Mouse (Mus musculus): Measurements from ENCODE around the gene Plxna2. TPM values are rescaled to one million over a fixed set of nuclear protein-coding genes. Genes with fewer than 3 reads are reported as not detected.

Gene Plxna2
- polyA plus RNA-seq, 1 experiment from 2014 or later = 4.0 TPM

DNA sequence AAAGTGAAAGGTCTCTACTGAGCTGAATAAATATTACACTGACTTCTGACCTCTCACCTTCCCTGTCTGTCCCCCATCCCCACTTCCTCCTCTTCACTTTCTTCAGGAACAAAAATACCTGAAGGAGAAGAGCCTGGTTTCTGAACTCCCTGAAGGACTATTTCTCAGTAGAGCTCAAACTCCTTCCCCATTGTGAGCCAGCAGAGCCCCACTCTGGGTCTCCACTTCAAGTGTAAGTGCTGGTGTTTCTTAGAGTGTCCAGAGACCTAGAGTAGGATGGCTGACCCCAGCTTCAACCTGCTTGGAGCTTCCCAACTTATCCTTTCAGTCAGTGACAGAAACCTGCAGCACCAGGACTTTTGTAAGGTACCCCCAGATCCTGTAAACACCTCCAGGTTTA is 9.3 kb downstream of the Plxna2 start:
- Histone ChIP-seq H3K9ac (ENCODE audit: low read length) (no peak overlapping the region), H3K4me3 (ENCODE audit: low read depth, low read length) (no peak overlapping the region), H3K4me2 (ENCODE audit: low read depth, severe bottlenecking) (no peak overlapping the region), H3K9me3 (ENCODE audit: control insufficient read depth, low read length) (no peaks in the 10 kb centered on the region), H3K27me3 (ENCODE audit: control insufficient read depth, insufficient read depth, low read length) (no peaks in the 10 kb centered on the region), H3K4me1 (ENCODE audit: control insufficient read depth, insufficient read depth, low read length) (peaks cover 15% of the 10 kb centered on the region; the same call in 1 of the 2 replicates), H3K27ac (replicated peaks; ENCODE audit: low read depth, low read length) (no peak overlapping the region), H3K36me3 (ENCODE audit: control insufficient read depth, insufficient read depth, low read length) (no peaks in the 10 kb centered on the region)
- ATAC-seq (ENCODE audit: insufficient number of reproducible peaks, low FRiP score, low TSS enrichment, low read depth) = no peak
- no peak for DNase-seq (ENCODE audit: low spot score)

DNA sequence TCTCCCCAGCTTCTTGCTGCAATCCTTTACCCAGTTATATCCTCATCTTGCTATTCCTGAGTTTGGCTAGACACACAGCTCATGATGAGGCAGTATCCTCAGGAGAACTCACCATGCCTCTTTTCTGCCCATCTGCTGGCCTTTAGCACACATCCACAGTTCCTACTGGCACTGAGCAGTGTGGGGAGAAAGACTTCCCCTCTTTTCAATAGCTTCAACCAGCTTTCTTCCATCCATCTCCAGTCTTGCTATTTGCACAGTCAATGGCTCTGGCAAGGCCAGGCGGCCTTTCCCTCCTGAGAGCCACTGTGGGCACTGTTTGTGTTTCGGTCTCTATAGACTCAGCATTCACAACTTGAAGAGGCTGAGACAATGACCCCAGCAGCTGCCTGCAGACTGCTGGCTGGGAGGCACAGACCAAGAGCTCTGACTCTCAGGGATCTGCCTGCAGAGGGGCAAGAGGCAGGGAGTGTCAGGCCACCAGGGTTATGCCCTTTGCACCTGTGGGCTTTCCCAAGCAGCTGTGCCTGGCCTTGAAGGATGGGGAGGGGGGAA is 11.2 kb downstream of the Plxna2 start:
- H3K27ac ChIP-seq (replicated peaks; ENCODE audit: low read depth, low read length) = no peak overlapping the region
- WGBS = 44% methylated on average over 2 of the region's 2 CpGs
- no peaks in the 10 kb centered on the region for H3K9me3 ChIP-seq (ENCODE audit: control insufficient read depth, low read length)
- no peak for DNase-seq (ENCODE audit: low spot score)
- H3K4me2 ChIP-seq (ENCODE audit: low read depth, severe bottlenecking) = no peak overlapping the region
- no peaks in the 10 kb centered on the region for H3K36me3 ChIP-seq (ENCODE audit: control insufficient read depth, insufficient read depth, low read length)
- no peaks in the 10 kb centered on the region for H3K27me3 ChIP-seq (ENCODE audit: control insufficient read depth, insufficient read depth, low read length)
- H3K9ac ChIP-seq (ENCODE audit: low read length) = no peak overlapping the region
- no peak overlapping the region for H3K4me3 ChIP-seq (ENCODE audit: low read depth, low read length)
- ATAC-seq (ENCODE audit: insufficient number of reproducible peaks, low FRiP score, low TSS enrichment, low read depth) = no peak
- peaks cover 15% of the 10 kb centered on the region; the same call in 1 of the 2 replicates for H3K4me1 ChIP-seq (ENCODE audit: control insufficient read depth, insufficient read depth, low read length)

DNA sequence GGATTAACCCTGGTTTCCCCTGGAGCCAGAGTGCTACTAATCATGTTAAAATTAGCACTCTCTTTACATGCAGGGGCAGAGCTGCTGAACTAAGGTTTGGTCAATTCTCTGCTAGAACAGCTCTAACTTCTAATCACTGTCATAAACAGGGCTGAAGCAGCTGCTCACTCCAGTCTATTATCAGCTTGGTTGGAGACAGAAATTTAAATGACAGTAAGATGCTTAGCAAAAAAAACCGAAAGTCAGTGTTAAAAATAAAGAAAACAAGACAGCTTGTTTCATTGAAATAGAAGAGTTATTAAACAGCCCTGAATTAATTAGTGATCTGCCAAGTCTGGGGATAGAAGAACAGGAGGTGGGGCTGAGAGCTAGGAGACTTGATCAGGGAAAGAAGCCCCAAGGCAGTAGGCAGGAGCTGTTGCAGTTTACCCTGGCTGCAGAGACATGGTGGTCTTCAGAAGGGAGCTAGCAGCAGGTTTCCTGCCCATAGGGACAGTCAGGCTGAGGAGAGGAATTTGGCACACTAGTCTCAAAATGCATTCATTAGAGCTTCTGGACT is 12.6 kb downstream of the Plxna2 start:
- Histone ChIP-seq H3K36me3 (ENCODE audit: control insufficient read depth, insufficient read depth, low read length) (no peaks in the 10 kb centered on the region), H3K9ac (ENCODE audit: low read length) (no peak overlapping the region), H3K27ac (replicated peaks; ENCODE audit: low read depth, low read length) (no peak overlapping the region), H3K4me1 (ENCODE audit: control insufficient read depth, insufficient read depth, low read length) (peaks cover 15% of the 10 kb centered on the region), H3K4me3 (ENCODE audit: low read depth, low read length) (no peak overlapping the region), H3K9me3 (ENCODE audit: control insufficient read depth, low read length) (no peaks in the 10 kb centered on the region), H3K27me3 (ENCODE audit: control insufficient read depth, insufficient read depth, low read length) (no peaks in the 10 kb centered on the region), H3K4me2 (ENCODE audit: low read depth, severe bottlenecking) (no peak overlapping the region)
- DNase-seq (ENCODE audit: low spot score) (no peak), ATAC-seq (ENCODE audit: insufficient number of reproducible peaks, low FRiP score, low TSS enrichment, low read depth) (no peak)
- 34% methylated on average over 1 of the region's 1 CpGs for WGBS

DNA sequence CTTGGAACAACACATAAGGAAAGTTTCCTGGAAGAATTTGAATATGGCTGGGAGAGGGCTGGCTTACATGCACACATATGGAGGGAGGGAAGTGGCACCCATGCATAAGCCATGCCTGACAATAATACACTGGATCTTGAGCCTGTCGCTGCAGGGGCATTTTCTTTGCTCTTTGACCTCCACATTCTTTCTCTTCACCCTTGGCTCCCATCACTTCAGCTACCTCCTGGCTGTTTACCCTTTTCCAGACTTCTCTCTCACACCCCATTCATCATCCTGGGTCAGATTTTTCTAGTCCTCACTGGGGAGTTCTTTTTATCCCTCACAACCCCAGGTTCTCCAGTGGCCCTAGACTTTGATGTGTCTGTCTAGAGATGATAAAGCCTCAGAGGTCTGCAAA is 13.6 kb downstream of the Plxna2 start:
- peaks cover 15% of the 10 kb centered on the region for H3K4me1 ChIP-seq (ENCODE audit: control insufficient read depth, insufficient read depth, low read length)
- no peaks in the 10 kb centered on the region for H3K27me3 ChIP-seq (ENCODE audit: control insufficient read depth, insufficient read depth, low read length)
- no peaks in the 10 kb centered on the region for H3K9me3 ChIP-seq (ENCODE audit: control insufficient read depth, low read length)
- no peak overlapping the region for H3K27ac ChIP-seq (replicated peaks; ENCODE audit: low read depth, low read length)
- ATAC-seq (ENCODE audit: insufficient number of reproducible peaks, low FRiP score, low TSS enrichment, low read depth) (no peak), DNase-seq (ENCODE audit: low spot score) (no peak)
- WGBS = 15% methylated on average over 1 of the region's 1 CpGs
- no peak overlapping the region for H3K9ac ChIP-seq (ENCODE audit: low read length)
- H3K4me3 ChIP-seq (ENCODE audit: low read depth, low read length) = no peak overlapping the region
- H3K36me3 ChIP-seq (ENCODE audit: control insufficient read depth, insufficient read depth, low read length) = no peaks in the 10 kb centered on the region
- no peak overlapping the region for H3K4me2 ChIP-seq (ENCODE audit: low read depth, severe bottlenecking)

DNA sequence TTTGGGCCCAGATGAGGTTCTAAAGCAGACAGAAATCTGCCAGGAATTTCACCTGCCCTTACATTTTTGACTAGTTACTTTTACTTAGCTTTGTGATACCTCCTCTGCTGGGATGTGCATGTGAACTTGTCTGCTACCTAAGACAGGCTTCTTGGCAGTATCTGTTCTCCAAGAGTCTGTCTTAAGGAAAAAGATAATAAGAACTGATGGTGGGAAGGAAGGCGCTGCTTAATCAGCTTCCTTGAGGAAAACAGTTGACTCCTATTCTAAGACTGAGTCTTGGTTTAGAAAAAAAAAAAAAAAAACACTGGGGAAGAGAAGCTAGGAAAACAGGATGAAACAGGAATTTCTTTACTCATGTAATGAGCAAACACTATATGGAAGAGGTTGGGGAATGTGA is 14.0 kb downstream of the Plxna2 start:
- Histone ChIP-seq H3K4me3 (ENCODE audit: low read depth, low read length) (no peak overlapping the region), H3K9me3 (ENCODE audit: control insufficient read depth, low read length) (no peaks in the 10 kb centered on the region), H3K27me3 (ENCODE audit: control insufficient read depth, insufficient read depth, low read length) (no peaks in the 10 kb centered on the region), H3K4me1 (ENCODE audit: control insufficient read depth, insufficient read depth, low read length) (peaks cover 12% of the 10 kb centered on the region), H3K9ac (ENCODE audit: low read length) (no peak overlapping the region), H3K36me3 (ENCODE audit: control insufficient read depth, insufficient read depth, low read length) (no peaks in the 10 kb centered on the region), H3K27ac (replicated peaks; ENCODE audit: low read depth, low read length) (no peak overlapping the region), H3K4me2 (ENCODE audit: low read depth, severe bottlenecking) (no peak overlapping the region)
- ATAC-seq (ENCODE audit: insufficient number of reproducible peaks, low FRiP score, low TSS enrichment, low read depth) (no peak), DNase-seq (ENCODE audit: low spot score) (no peak)
- 77% methylated on average over 1 of the region's 1 CpGs for WGBS

DNA sequence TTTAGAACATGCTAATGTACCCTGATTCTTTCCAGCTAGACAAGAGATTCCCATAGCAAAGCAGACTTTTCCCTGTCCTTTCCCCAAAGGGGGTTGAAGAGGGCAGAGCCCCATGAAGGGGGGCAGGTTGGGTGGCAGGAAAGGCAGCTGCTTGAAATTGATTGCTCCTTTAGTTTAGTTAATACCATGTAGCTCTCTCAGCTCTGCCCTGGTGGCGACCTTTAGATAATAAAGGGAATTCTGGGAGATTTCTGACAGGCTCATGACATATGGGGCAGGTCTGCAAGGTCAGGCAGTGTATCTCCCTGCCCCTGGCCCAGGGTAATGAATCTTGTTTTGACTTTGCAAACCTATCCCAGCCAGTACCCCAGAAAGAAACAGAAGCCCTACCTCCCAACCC is 17.4 kb downstream of the Plxna2 start:
- H3K9ac ChIP-seq (ENCODE audit: low read length) = no peak overlapping the region

DNA sequence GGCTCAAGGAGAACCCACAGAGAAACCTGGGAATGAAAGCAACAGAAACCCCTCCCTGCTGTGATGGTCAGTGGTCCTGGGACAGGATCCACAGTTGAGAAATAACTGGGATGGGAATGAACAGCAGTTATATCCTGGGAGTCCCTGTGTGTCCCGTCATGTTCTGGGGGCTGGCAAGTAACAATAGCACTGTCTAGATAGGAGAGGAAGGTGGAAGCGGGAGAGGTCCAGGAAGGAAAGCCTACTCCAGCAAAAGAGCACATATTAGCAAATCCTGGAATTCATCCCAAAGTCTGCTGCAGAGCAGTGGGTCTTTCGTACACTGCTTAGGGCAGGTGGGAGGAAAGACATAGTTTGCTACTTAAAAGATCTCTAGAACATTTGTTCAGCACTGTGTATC is 17.9 kb downstream of the Plxna2 start:
- H3K27ac ChIP-seq (replicated peaks; ENCODE audit: low read depth, low read length) = no peak overlapping the region
- 72% methylated on average over 3 of the region's 3 CpGs for WGBS

More for the DNA sequence above, 17.4 kb downstream of the Plxna2 start:
- WGBS = 21% methylated on average over 1 of the region's 1 CpGs
- Histone ChIP-seq H3K27me3 (ENCODE audit: control insufficient read depth, insufficient read depth, low read length) (no peaks in the 10 kb centered on the region), H3K4me1 (ENCODE audit: control insufficient read depth, insufficient read depth, low read length) (no peaks in the 10 kb centered on the region; the same call in 1 of the 2 replicates), H3K4me2 (ENCODE audit: low read depth, severe bottlenecking) (no peak overlapping the region), H3K27ac (replicated peaks; ENCODE audit: low read depth, low read length) (no peak overlapping the region), H3K36me3 (ENCODE audit: control insufficient read depth, insufficient read depth, low read length) (no peaks in the 10 kb centered on the region), H3K4me3 (ENCODE audit: low read depth, low read length) (no peak overlapping the region), H3K9me3 (ENCODE audit: control insufficient read depth, low read length) (no peaks in the 10 kb centered on the region)
- DNase-seq (ENCODE audit: low spot score) (no peak), ATAC-seq (ENCODE audit: insufficient number of reproducible peaks, low FRiP score, low TSS enrichment, low read depth) (no peak)

DNA sequence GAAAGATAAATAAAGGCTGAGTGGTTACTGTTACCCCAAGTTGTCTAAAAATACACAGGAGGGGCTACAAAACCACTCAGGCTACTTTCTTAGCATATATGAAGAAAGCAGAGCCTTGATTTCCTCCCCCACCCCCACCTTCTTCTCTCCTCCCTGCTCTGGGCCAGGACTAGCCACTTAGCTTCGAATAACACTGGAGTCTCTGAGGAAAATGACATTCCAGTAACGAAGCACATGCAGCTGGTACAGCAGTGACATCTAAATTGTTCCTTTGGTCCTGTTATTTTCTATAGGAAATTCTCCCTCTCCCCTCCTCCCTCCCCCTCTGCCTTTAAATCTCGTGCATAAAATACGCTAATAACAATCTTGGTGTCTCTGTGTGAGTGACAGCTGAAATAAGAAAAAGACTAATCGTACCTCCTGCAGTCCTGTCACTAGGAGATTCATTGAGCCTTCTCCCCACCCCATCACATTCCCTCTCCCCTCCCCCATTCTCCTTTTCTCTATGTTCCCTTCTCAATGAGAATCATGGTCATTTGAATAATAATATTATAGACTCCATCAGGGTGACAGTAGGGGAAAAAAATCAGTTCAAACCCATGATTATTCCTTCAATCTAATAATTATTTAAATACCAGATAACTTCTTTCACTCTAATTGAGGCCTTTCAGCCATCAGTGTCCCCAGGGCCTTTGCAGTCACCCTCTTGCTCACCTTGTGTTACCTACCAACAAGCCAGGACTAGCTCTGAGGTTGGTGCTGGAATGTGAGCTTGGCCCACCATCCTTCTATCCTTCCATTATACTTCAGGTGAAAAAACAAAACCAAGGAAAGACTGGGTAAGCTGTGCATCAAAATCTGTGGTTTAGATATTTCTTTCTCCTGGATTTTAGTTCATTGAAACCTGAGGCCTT is 19.6 kb downstream of the Plxna2 start:
- Histone ChIP-seq H3K36me3 (ENCODE audit: control insufficient read depth, insufficient read depth, low read length) (no peaks in the 10 kb centered on the region), H3K27ac (replicated peaks; ENCODE audit: low read depth, low read length) (no peak overlapping the region), H3K9me3 (ENCODE audit: control insufficient read depth, low read length) (no peaks in the 10 kb centered on the region), H3K27me3 (ENCODE audit: control insufficient read depth, insufficient read depth, low read length) (no peaks in the 10 kb centered on the region), H3K4me3 (ENCODE audit: low read depth, low read length) (no peak overlapping the region), H3K9ac (ENCODE audit: low read length) (no peak overlapping the region), H3K4me2 (ENCODE audit: low read depth, severe bottlenecking) (no peak overlapping the region), H3K4me1 (ENCODE audit: control insufficient read depth, insufficient read depth, low read length) (peaks cover 5% of the 10 kb centered on the region; the same call in 1 of the 2 replicates)
- WGBS = 31% methylated on average over 5 of the region's 5 CpGs
- DNase-seq (ENCODE audit: low spot score) (no peak), ATAC-seq (ENCODE audit: insufficient number of reproducible peaks, low FRiP score, low TSS enrichment, low read depth) (no peak)

More for the DNA sequence above, 17.9 kb downstream of the Plxna2 start:
- Histone ChIP-seq H3K27me3 (ENCODE audit: control insufficient read depth, insufficient read depth, low read length) (no peaks in the 10 kb centered on the region), H3K9ac (ENCODE audit: low read length) (no peak overlapping the region), H3K36me3 (ENCODE audit: control insufficient read depth, insufficient read depth, low read length) (no peaks in the 10 kb centered on the region), H3K4me3 (ENCODE audit: low read depth, low read length) (no peak overlapping the region), H3K9me3 (ENCODE audit: control insufficient read depth, low read length) (no peaks in the 10 kb centered on the region), H3K4me2 (ENCODE audit: low read depth, severe bottlenecking) (no peak overlapping the region), H3K4me1 (ENCODE audit: control insufficient read depth, insufficient read depth, low read length) (no peaks in the 10 kb centered on the region; the same call in 1 of the 2 replicates)
- DNase-seq (ENCODE audit: low spot score) = no peak
- no peak for ATAC-seq (ENCODE audit: insufficient number of reproducible peaks, low FRiP score, low TSS enrichment, low read depth)
